Mouse (Mus musculus) ES-CJ7 (cell line): ENCODE data around the gene 4930556J24Rik.
"Not testable (repeated sequence)": the region's sequence is repeated elsewhere in the genome, so short reads cannot be mapped to it uniquely, and the experiment has no call there.

Experiments
- DNase-seq: peaks from one replicate; pipeline ENCODE4 v3.0.0; 2011; ENCODE audit warnings: low read depth, low spot score

The 4930556J24Rik gene

GRCm38 (mm10) chr11:3921281-3921850 lies 55.2 kb downstream of the 4930556J24Rik start:
- peak; percentile 74 for DNase-seq

- DNase-seq, result no peak
These were observed 56.1 kb downstream of the 4930556J24Rik start for GRCm38 (mm10) chr11:3920476-3920875.

GRCm38 (mm10) chr11:3918738-3919137 lies 57.8 kb downstream of the 4930556J24Rik start:
- peak; percentile 51 for DNase-seq

GRCm38 (mm10) chr11:3914109-3914840 lies 62.3 kb downstream of the 4930556J24Rik start, which contains the start of gene Slc35e4:
Gene Slc35e4 (minus strand): TSS chr11:3914664.
- peak; percentile 90 for DNase-seq

- peak; percentile 81 for DNase-seq
These were observed 63.1 kb downstream of the 4930556J24Rik start for GRCm38 (mm10) chr11:3913316-3914108.

DNA sequence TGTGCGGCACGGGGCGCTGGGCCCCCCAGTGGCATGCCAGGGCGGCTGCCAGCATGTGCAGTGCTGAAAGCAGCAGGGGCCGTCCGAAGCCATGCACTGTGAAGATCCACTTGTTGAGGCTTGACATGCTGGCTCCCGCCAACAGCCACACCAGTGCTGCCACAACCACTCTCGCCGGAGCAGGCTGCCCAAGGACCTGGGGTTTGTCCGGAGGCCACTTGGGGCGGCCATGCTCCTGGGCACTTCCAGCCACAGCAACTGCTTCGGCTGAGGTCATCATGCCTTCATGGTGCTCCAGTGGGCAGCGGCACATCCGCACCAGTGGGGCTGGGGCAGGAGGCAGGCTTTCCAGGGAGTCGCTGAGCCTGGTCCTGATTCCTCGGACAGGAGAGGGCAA lies 63.7 kb downstream of the 4930556J24Rik start:
- no peak for DNase-seq

GRCm38 (mm10) chr11:3912100-3912874 lies 64.3 kb downstream of the 4930556J24Rik start:
- no peak for DNase-seq

- DNase-seq, result not testable (repeated sequence)
These were observed 65.1 kb downstream of the 4930556J24Rik start for GRCm38 (mm10) chr11:3911440-3911839.

DNA sequence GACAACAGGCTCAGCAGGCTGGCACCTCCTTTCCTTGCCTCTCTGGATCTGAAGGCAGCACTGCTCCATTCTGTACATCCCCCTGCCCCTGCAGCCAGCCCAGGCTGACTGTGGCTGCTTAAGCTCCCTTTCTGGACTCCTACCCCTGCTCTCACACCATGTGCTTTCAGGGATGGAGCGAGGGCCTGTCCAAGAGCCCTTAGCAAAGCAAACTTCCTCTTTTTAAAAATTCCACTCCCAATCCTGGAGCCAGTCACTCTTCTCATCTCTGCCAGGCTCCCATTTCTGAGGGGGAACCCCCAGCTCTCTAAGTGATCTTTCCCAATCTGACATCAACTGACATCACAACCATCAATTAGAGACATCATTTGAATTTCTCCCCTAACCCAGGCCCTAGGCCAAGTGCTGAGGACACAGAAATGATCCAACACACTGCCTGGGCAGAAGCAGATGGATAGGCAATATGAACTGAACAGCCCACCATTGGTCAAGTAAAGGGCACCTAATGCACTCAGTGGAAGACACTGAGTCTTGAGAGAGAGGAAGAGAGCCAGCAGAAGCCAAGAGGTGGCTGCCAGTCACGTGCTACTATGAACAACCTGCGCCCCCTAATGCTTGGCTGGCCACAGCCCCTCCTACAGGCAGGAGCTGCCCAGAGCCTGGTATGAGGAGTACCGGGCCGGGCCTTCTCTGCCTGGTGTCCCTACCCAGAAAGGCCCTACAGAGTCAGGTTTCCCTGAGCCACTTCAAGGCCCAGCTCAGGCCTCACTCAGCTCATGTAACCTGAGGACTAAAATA lies 65.9 kb downstream of the 4930556J24Rik start:
- no peak for DNase-seq

- no peak for DNase-seq
These were observed 67.3 kb downstream of the 4930556J24Rik start for GRCm38 (mm10) chr11:3909236-3909635.

DNA sequence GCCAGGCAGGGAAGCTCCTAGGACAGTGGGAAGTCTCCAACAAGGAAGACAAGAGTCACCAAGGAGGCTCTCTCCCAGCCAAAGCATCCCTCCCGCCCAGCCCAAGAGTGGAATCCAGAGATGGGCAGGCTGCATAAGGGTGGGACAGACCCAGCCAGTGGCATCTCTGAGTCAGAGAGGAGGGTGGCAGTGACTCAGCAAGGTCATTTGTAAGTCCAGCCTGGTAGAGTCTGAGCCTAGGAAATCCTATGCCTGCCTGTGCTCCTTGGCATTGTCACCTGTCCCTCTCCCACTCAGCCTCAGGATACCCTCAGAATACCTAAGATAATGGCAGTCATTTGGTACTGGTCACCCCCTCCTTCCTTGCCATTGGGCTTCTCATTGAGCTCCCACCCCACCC lies 71.1 kb downstream of the 4930556J24Rik start:
- no peak for DNase-seq

- no peak for DNase-seq
These were observed 71.9 kb downstream of the 4930556J24Rik start for GRCm38 (mm10) chr11:3904673-3905072.

DNA sequence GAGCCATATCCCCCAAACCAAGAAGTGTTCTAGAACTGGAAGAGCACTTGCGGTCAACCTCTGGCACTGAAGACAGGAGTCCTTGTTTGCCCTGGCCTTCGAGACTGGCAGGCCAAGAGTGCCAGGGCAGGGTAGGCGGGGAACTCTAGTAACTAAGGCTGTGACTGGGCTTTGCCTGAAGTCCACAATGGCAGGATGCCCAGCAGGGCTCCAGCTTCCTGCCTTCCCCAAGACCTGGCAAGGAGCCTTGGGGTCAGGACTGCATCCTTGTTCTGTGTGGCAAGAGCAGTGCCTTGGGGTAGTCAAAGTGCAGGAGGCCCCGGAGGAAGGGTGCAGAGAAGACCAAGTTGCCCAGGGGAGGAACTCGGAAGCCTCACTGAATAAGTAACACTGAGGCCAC lies 73.5 kb downstream of the 4930556J24Rik start:
- no peak for DNase-seq

- DNase-seq, result no peak
These were observed 74.1 kb downstream of the 4930556J24Rik start for GRCm38 (mm10) chr11:3902516-3902915.

DNA sequence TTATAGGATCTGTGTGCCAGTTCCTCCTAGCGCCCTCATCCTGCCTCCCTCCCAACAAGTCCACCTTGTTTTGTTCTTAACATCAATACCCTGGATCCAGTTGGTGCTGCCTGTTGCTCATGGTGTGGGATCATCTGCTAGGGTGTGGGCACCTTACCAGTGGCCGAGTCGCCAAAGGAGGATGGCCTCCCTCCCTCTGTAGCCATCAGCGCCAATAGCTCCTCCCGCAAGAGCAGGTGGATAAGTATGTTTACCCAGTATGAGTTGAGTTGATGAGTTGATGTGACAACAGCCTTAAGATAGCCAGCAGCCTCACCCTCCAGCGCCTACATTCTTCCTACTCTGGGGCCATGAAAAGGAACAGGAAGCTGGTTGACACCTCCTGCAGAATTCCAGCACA lies 76.3 kb downstream of the 4930556J24Rik start:
- no peak for DNase-seq

- no peak for DNase-seq
These were observed 80.6 kb downstream of the 4930556J24Rik start for GRCm38 (mm10) chr11:3895933-3896332.

GRCm38 (mm10) chr11:3895458-3895857 lies 81.1 kb downstream of the 4930556J24Rik start:
- DNase-seq, result no peak

GRCm38 (mm10) chr11:3894406-3895281 lies 81.9 kb downstream of the 4930556J24Rik start, which contains the start of the genes 4921536K21Rik and Dusp18:
Gene 4921536K21Rik (minus strand): TSS chr11:3895098.
Gene Dusp18 (plus strand): TSS chr11:3895240.
- DNase-seq, result peak; percentile 97

DNA sequence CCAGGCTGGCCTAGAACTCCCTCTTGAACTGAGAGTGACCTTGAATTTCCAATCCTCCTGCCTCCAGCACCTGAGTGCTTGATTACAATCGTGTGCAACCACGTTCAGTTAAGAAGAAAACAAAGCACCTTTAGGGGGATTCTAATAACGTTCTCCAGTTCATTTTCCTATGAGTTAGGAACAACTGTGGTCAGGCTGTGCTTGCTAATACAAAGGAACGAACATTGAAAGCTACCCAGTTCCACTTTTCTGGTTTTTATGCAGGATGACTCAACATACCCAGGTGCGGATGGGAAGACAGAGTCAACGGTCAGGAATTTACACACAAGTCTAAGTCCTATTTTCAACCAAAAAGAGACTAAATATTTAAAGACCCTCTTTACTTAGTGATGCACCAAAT lies 82.6 kb downstream of the 4930556J24Rik start:
- no peak for DNase-seq
